Mouse (Mus musculus): ENCODE measurements around the gene Kdf1.

GRCm38 (mm10) chr4:133506573-133506972 is 12.2 kb upstream of the Kdf1 start:
- no peak for TF ChIP-seq POLR2A (IDR thresholded peaks at IDR 0.05; ENCODE audit: borderline replicate concordance, extremely low read depth, low read depth, low read length)
- no peak for TF ChIP-seq CTCF (IDR thresholded peaks at IDR 0.05; ENCODE audit: insufficient read depth, low read length)

All from lung, adult 2 months (tissue).